Mouse (Mus musculus): Measurements from ENCODE around the gene Antxr1. TPM values are rescaled to one million over a fixed set of nuclear protein-coding genes. Genes with fewer than 3 reads are reported as not detected.

The Antxr1 gene
- polyA plus RNA-seq, 1 experiment, result 200 TPM

DNA sequence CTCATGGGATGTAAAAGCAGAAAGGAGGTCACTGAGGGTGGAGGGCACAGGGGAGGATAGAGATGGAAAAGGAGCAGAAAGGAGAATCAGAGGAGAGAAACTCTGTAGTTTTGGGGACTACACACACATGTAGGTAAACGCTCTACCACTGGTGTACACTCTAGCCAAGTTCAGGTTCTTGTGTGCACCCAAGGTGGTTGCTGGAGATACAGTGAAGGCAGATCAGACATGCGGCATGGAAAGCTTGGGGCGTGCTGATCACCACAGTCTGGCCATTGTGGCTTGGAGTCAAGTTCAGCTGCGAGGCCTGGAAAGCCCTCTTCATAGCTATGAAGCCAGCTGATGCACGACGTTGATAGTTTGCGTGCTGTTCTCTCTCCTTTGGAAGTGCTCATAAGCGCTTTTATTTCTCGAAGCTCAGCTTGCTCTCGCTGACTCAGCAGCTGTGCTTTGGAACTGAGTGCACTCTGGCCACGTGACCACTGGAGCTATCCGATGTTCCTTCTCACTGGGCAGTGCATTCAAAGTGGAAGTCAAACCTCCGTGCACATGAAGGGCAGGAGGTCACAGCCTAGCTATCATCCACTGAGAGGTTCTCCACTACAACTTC is 128.1 kb downstream of the Antxr1 start:
- TF ChIP-seq POLR2A (IDR thresholded peaks at IDR 0.05; ENCODE audit: low read depth, low read length) (no peak), CTCF (IDR thresholded peaks at IDR 0.05; ENCODE audit: borderline replicate concordance, insufficient read depth, low read length) (no peak)
- H3K4me3 ChIP-seq (ENCODE audit: insufficient read depth, low read length), result no peak overlapping the region
- no peak overlapping the region for H3K27ac ChIP-seq (ENCODE audit: insufficient read depth, low read length)
- peaks cover 3% of the 10 kb centered on the region; the same call in 1 of the 2 replicates for H3K4me1 ChIP-seq (ENCODE audit: control insufficient read depth, insufficient read depth, low read length)

DNA sequence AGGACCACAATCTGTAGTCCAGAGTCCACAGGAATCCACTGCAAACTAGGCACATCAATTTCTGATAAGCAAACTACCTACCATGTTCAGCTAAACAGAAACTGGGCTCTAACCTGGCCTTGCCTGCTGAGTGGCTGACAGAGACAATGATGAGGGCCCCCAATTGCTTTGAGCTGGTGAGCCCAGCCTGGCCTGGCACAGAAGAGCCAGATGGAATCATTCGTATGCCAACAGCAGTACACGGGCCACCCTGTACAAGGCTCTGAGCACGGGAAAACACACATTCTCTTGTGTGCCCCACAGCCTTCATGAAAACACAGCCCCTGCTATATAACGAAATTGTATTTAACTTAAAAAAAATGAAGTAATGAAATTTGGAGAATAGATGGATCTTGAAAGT is 128.8 kb downstream of the Antxr1 start:
- TF ChIP-seq CTCF (IDR thresholded peaks at IDR 0.05; ENCODE audit: borderline replicate concordance, insufficient read depth, low read length), result no peak
- TF ChIP-seq POLR2A (IDR thresholded peaks at IDR 0.05; ENCODE audit: low read depth, low read length), result no peak
- no peak overlapping the region for H3K27ac ChIP-seq (ENCODE audit: insufficient read depth, low read length)
- H3K4me3 ChIP-seq (ENCODE audit: insufficient read depth, low read length), result no peak overlapping the region
- H3K4me1 ChIP-seq (ENCODE audit: control insufficient read depth, insufficient read depth, low read length), result peaks cover 3% of the 10 kb centered on the region; the same call in 1 of the 2 replicates

DNA sequence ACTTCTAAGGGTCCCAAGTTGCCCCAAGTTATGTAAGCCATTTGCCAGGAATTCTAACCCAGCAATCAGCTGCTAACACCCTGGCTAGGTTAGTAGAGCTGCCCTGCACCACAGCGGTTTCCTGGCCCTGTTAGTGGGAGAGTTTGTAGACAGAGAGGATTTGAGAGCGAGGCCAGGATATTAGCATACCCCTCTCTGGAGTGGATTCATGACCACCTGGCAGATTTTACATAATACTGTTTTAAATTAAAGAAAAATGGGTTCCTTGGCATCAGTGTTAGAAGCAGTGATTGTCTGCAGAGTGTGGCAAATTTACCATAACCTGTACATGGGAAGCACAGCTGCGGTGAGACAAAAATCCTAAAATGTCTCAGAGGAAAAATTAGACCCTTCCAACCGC is 132.2 kb downstream of the Antxr1 start:
- H3K4me1 ChIP-seq (ENCODE audit: control insufficient read depth, insufficient read depth, low read length), result peaks cover 3% of the 10 kb centered on the region; the same call in 1 of the 2 replicates
- H3K27ac ChIP-seq (ENCODE audit: insufficient read depth, low read length), result no peak overlapping the region
- TF ChIP-seq CTCF (IDR thresholded peaks at IDR 0.05; ENCODE audit: borderline replicate concordance, insufficient read depth, low read length) (no peak), POLR2A (IDR thresholded peaks at IDR 0.05; ENCODE audit: low read depth, low read length) (no peak)
- H3K4me3 ChIP-seq (ENCODE audit: insufficient read depth, low read length), result no peak overlapping the region

DNA sequence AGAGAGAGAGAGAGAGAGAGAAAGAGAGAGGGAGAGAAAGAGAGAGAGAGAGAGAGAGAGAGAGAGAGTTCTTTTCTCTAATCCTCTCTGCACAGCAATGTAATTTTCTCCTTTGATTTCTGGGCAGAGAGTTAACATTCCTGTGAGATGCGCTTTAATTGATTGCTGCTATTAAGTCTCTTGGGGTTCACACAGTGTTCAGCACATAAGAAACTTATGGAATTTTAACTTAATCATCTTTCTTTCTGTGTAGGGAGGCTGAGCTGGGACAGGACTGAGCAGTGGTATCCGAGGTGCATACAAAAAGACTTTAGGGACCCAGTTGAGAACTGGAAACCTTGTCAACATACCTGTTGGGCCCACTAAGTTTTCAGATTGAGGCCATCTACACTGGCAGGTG is 132.6 kb downstream of the Antxr1 start:
- H3K27ac ChIP-seq (ENCODE audit: insufficient read depth, low read length), result no peak overlapping the region
- peaks cover 3% of the 10 kb centered on the region; the same call in 1 of the 2 replicates for H3K4me1 ChIP-seq (ENCODE audit: control insufficient read depth, insufficient read depth, low read length)
- TF ChIP-seq CTCF (IDR thresholded peaks at IDR 0.05; ENCODE audit: borderline replicate concordance, insufficient read depth, low read length) (no peak), POLR2A (IDR thresholded peaks at IDR 0.05; ENCODE audit: low read depth, low read length) (no peak)
- H3K4me3 ChIP-seq (ENCODE audit: insufficient read depth, low read length), result no peak overlapping the region

DNA sequence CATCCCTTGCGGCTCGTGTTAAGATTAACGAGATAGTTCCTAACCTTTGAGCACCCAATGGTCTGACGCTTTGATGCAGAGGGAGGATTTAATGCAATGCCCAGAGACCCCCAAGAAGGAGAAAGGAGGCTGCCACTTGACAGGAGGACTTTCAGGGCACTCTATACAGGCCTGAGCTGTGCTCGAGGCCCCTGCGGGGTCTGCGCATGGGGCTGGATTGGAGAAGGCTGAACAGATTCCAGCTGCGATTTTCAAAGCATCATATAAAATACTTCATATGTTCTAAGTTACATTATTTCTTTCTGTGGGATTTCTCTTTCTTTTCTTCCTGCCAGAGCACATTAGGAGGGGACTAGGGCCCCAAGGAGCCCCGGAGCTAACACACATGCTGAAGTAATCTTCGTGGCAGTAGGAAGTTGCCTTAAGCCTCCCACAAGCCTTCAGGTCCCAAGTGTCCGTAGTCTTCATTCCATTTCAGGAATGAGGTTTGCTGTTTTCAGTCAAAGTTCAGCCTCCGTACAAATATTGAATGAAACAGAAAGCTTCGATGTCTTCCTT is 133.5 kb downstream of the Antxr1 start:
- no peak overlapping the region for H3K4me3 ChIP-seq (ENCODE audit: insufficient read depth, low read length)
- H3K4me1 ChIP-seq (ENCODE audit: control insufficient read depth, insufficient read depth, low read length), result peaks cover 3% of the 10 kb centered on the region; the same call in 1 of the 2 replicates
- no peak overlapping the region for H3K27ac ChIP-seq (ENCODE audit: insufficient read depth, low read length)
- TF ChIP-seq POLR2A (IDR thresholded peaks at IDR 0.05; ENCODE audit: low read depth, low read length), result no peak
- TF ChIP-seq CTCF (IDR thresholded peaks at IDR 0.05; ENCODE audit: borderline replicate concordance, insufficient read depth, low read length), result no peak

DNA sequence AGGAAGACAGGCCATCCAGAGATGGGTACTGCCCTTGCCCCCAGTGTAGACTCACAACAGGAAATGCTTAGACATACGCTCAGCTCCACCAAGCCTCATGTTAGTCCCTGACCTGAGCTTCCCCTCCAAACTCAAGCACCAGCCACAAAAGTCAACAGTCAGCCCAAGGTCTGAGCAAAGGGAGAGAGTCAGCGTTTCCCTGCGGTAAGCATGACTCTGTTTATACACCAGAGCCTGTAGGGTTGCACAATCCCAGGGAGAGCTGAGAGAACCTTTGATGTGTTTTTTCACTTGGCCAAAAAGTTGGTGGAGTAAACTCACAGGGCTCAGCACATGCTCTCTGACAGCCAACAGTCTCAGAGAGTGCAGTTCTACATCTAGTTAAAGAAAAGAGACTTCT is 145.9 kb downstream of the Antxr1 start:
- H3K4me1 ChIP-seq (ENCODE audit: control insufficient read depth, insufficient read depth, low read length), result peaks cover 7% of the 10 kb centered on the region; the same call in 1 of the 2 replicates
- TF ChIP-seq POLR2A (IDR thresholded peaks at IDR 0.05; ENCODE audit: low read depth, low read length), result no peak
- no peak for TF ChIP-seq CTCF (IDR thresholded peaks at IDR 0.05; ENCODE audit: borderline replicate concordance, insufficient read depth, low read length)
- H3K27ac ChIP-seq (ENCODE audit: insufficient read depth, low read length), result peak overlapping the region; percentile 62
- H3K4me3 ChIP-seq (ENCODE audit: insufficient read depth, low read length), result no peak overlapping the region

DNA sequence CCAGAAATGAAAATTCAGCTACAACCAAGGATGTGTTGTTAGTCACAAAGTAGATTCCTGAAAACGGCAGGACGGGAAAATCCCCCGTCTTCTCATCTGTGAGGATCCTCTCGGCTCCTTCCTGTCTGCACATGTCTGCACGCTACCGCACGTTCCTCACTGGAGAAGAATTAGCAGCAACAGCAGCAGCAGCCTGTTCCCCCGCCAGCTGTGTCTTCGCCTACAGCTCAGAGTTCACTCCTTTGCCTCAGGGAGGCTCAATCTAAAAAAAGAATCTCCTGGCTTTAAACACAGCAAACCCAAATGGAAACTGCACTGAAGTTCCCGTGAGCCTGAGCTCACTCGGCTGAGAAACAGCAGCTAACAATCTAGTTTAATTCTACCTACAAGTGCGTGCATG is 148.6 kb downstream of the Antxr1 start:
- Histone ChIP-seq H3K4me3 (ENCODE audit: insufficient read depth, low read length) (no peak overlapping the region), H3K27ac (ENCODE audit: insufficient read depth, low read length) (peak overlapping the region; percentile 71), H3K4me1 (ENCODE audit: control insufficient read depth, insufficient read depth, low read length) (peaks cover 21% of the 10 kb centered on the region)
- TF ChIP-seq CTCF (IDR thresholded peaks at IDR 0.05; ENCODE audit: borderline replicate concordance, insufficient read depth, low read length) (no peak), POLR2A (IDR thresholded peaks at IDR 0.05; ENCODE audit: low read depth, low read length) (no peak)

DNA sequence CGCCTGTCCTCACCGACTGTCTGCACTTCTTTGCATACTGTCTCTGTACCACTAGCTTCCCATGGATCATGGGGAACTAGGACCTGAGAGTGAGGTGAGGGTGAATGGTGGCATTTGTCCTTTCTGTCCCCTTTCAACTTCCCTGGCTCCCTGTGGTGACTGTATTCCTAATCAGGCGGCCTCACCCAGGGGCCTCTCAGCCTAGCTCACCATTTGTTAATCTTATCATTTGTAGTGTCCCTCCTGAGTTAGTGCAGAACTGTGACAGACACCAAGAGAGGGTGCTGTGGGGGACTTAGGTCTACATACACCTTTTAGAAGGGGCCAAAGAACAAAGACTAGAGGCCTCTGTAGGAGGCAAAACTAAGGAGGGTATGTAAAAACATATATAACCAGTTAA is 151.2 kb downstream of the Antxr1 start:
- H3K27ac ChIP-seq (ENCODE audit: insufficient read depth, low read length), result peak overlapping the region; percentile 88
- peaks cover 14% of the 10 kb centered on the region; the same call in 1 of the 2 replicates for H3K4me1 ChIP-seq (ENCODE audit: control insufficient read depth, insufficient read depth, low read length)
- H3K4me3 ChIP-seq (ENCODE audit: insufficient read depth, low read length), result no peak overlapping the region
- TF ChIP-seq POLR2A (IDR thresholded peaks at IDR 0.05; ENCODE audit: low read depth, low read length) (no peak), CTCF (IDR thresholded peaks at IDR 0.05; ENCODE audit: borderline replicate concordance, insufficient read depth, low read length) (no peak)

DNA sequence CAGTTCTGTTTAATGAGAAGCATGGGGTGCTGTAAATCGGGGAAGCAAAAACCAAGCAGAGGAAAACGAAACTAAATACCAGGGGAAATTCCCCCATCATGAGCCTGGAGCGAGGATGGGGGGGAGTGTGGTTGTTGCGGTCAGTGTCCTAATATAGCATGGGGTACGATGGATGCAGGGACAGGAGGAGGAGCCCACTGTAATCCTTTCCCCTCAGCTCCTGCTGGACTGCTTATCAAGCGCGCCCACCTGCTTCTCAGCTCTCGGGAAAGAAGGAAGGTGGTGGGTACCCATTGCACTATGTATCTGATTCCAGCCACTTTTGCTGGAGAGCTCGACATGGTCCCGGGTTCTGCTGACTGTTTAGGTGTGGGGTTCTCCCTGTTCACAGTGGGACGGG is 151.6 kb downstream of the Antxr1 start:
- peak overlapping the region; percentile 88 for H3K27ac ChIP-seq (ENCODE audit: insufficient read depth, low read length)
- peaks cover 14% of the 10 kb centered on the region; the same call in 1 of the 2 replicates for H3K4me1 ChIP-seq (ENCODE audit: control insufficient read depth, insufficient read depth, low read length)
- no peak overlapping the region for H3K4me3 ChIP-seq (ENCODE audit: insufficient read depth, low read length)
- TF ChIP-seq CTCF (IDR thresholded peaks at IDR 0.05; ENCODE audit: borderline replicate concordance, insufficient read depth, low read length), result no peak
- no peak for TF ChIP-seq POLR2A (IDR thresholded peaks at IDR 0.05; ENCODE audit: low read depth, low read length)

DNA sequence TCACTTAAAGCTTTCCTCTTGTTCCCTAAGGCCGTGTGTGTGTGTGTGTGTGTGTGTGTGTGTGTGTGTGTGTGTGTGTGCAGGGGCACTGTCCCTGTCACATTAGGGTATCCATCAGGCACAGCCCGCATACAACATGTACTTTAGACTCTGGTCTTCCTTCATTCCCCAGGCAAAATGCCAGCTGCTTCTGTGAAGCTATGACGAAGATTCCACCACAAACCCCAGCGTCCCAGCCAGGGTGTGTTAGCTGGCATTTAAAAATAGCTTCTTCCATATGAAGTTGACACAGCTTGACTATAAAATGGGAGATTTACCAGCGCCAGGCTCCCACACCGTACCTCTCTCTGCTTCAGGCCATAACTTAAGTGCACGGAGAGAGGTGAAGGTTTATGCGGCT is 152.5 kb downstream of the Antxr1 start:
- Histone ChIP-seq H3K4me3 (ENCODE audit: insufficient read depth, low read length) (no peak overlapping the region), H3K4me1 (ENCODE audit: control insufficient read depth, insufficient read depth, low read length) (peaks cover 14% of the 10 kb centered on the region; the same call in 1 of the 2 replicates), H3K27ac (ENCODE audit: insufficient read depth, low read length) (peak overlapping the region; percentile 88)
- TF ChIP-seq POLR2A (IDR thresholded peaks at IDR 0.05; ENCODE audit: low read depth, low read length), result peak; percentile 2; the same call in 1 of the 2 replicates
- TF ChIP-seq CTCF (IDR thresholded peaks at IDR 0.05; ENCODE audit: borderline replicate concordance, insufficient read depth, low read length), result no peak

Measured in embryonic fibroblast, embryonic 13.5 days (primary cell).